Mouse (Mus musculus): ENCODE measurements around the gene Hist1h4f. TPM values are rescaled to one million over a fixed set of nuclear protein-coding genes. Genes with fewer than 3 reads are reported as not detected.

The Hist1h4f gene
- total and polyA plus RNA-seq, 2 experiments = 77.8 TPM; not detected in 1

- Histone ChIP-seq H3K27ac (replicated peaks; ENCODE audit: insufficient read depth, low read depth, low read length) (no peak overlapping the region), H3K4me1 (ENCODE audit: control insufficient read depth, insufficient read depth, low read length) (no peaks in the 10 kb centered on the region), H3K36me3 (ENCODE audit: control insufficient read depth, insufficient read depth, low read length) (no peaks in the 10 kb centered on the region), H3K27me3 (ENCODE audit: control insufficient read depth, insufficient read depth, low read length) (no peaks in the 10 kb centered on the region), H3K79me2 (ENCODE audit: control insufficient read depth, insufficient read depth, low read length) (no peaks in the 10 kb centered on the region), H3K4me3 (ENCODE audit: insufficient read depth, low read depth, low read length) (no peak overlapping the region), H3K9ac (ENCODE audit: low read depth, low read length) (no peak overlapping the region)
- 42% methylated on average over 5 of the region's 5 CpGs for WGBS
- DNase-seq (ENCODE audit: extremely low read depth, low read depth, low spot score) = no peak
- TF ChIP-seq CTCF (IDR thresholded peaks at IDR 0.05; ENCODE audit: low read depth, low read length) (no peak), POLR2A (IDR thresholded peaks at IDR 0.05; ENCODE audit: extremely low read depth, insufficient read depth, low read length) (no peak)
Measured at GRCm38 (mm10) chr13:23523976-23524375, 27.5 kb downstream of the Hist1h4f start.

- no peak overlapping the region for H3K27ac ChIP-seq (replicated peaks; ENCODE audit: insufficient read depth, low read depth, low read length)
- no peaks in the 10 kb centered on the region for H3K27me3 ChIP-seq (ENCODE audit: control insufficient read depth, insufficient read depth, low read length)
- no peaks in the 10 kb centered on the region for H3K4me1 ChIP-seq (ENCODE audit: control insufficient read depth, insufficient read depth, low read length)
- peak; percentile 78 for DNase-seq (ENCODE audit: extremely low read depth, low read depth, low spot score)
- H3K4me3 ChIP-seq (ENCODE audit: insufficient read depth, low read depth, low read length) = no peak overlapping the region
- H3K36me3 ChIP-seq (ENCODE audit: control insufficient read depth, insufficient read depth, low read length) = no peaks in the 10 kb centered on the region
- H3K79me2 ChIP-seq (ENCODE audit: control insufficient read depth, insufficient read depth, low read length) = no peaks in the 10 kb centered on the region
- TF ChIP-seq CTCF (IDR thresholded peaks at IDR 0.05; ENCODE audit: low read depth, low read length) = no peak
- TF ChIP-seq POLR2A (IDR thresholded peaks at IDR 0.05; ENCODE audit: extremely low read depth, insufficient read depth, low read length) = no peak
- H3K9ac ChIP-seq (ENCODE audit: low read depth, low read length) = no peak overlapping the region
- 2% methylated on average over 14 of the region's 14 CpGs for WGBS
Measured at GRCm38 (mm10) chr13:23521703-23522102, 29.7 kb downstream of the Hist1h4f start.

- peaks cover 2% of the 10 kb centered on the region; the same call in 1 of the 2 replicates for H3K4me1 ChIP-seq (ENCODE audit: control insufficient read depth, insufficient read depth, low read length)
- TF ChIP-seq POLR2A (IDR thresholded peaks at IDR 0.05; ENCODE audit: extremely low read depth, insufficient read depth, low read length) (no peak), CTCF (IDR thresholded peaks at IDR 0.05; ENCODE audit: low read depth, low read length) (no peak)
- DNase-seq (ENCODE audit: extremely low read depth, low read depth, low spot score) = peak; percentile 70
- H3K9ac ChIP-seq (ENCODE audit: low read depth, low read length) = no peak overlapping the region
- H3K27me3 ChIP-seq (ENCODE audit: control insufficient read depth, insufficient read depth, low read length) = no peaks in the 10 kb centered on the region
- peak overlapping the region; percentile 28; the same call in 1 of the 2 replicates for H3K4me3 ChIP-seq (ENCODE audit: insufficient read depth, low read depth, low read length)
- H3K36me3 ChIP-seq (ENCODE audit: control insufficient read depth, insufficient read depth, low read length) = no peaks in the 10 kb centered on the region
- no peak overlapping the region for H3K27ac ChIP-seq (replicated peaks; ENCODE audit: insufficient read depth, low read depth, low read length)
- H3K79me2 ChIP-seq (ENCODE audit: control insufficient read depth, insufficient read depth, low read length) = no peaks in the 10 kb centered on the region
- under 1% methylated on average over 10 of the region's 10 CpGs for WGBS
Measured at GRCm38 (mm10) chr13:23519416-23519815, 32.0 kb downstream of the Hist1h4f start.

- WGBS = 1% methylated on average over 6 of the region's 6 CpGs
- Histone ChIP-seq H3K4me3 (ENCODE audit: insufficient read depth, low read depth, low read length) (peak overlapping the region; percentile 24; the same call in 1 of the 2 replicates), H3K27ac (replicated peaks; ENCODE audit: insufficient read depth, low read depth, low read length) (no peak overlapping the region)
Measured at GRCm38 (mm10) chr13:23518885-23519284, 32.6 kb downstream of the Hist1h4f start.

GRCm38 (mm10) chr13:23518295-23518603 lies 33.2 kb downstream of the Hist1h4f start:
- Histone ChIP-seq H3K27me3 (ENCODE audit: control insufficient read depth, insufficient read depth, low read length) (no peaks in the 10 kb centered on the region), H3K79me2 (ENCODE audit: control insufficient read depth, insufficient read depth, low read length) (no peaks in the 10 kb centered on the region), H3K4me1 (ENCODE audit: control insufficient read depth, insufficient read depth, low read length) (peaks cover 2% of the 10 kb centered on the region; the same call in 1 of the 2 replicates), H3K4me3 (ENCODE audit: insufficient read depth, low read depth, low read length) (peak overlapping the region; percentile 47; the same call in 1 of the 2 replicates), H3K9ac (ENCODE audit: low read depth, low read length) (no peak overlapping the region), H3K36me3 (ENCODE audit: control insufficient read depth, insufficient read depth, low read length) (no peaks in the 10 kb centered on the region), H3K27ac (replicated peaks; ENCODE audit: insufficient read depth, low read depth, low read length) (no peak overlapping the region)
- under 1% methylated on average over 6 of the region's 6 CpGs for WGBS
- TF ChIP-seq POLR2A (IDR thresholded peaks at IDR 0.05; ENCODE audit: extremely low read depth, insufficient read depth, low read length) (no peak), CTCF (IDR thresholded peaks at IDR 0.05; ENCODE audit: low read depth, low read length) (no peak)
- DNase-seq (ENCODE audit: extremely low read depth, low read depth, low spot score) = no peak

More at GRCm38 (mm10) chr13:23518885-23519284, 32.6 kb downstream of the Hist1h4f start:
- H3K4me1 ChIP-seq (ENCODE audit: control insufficient read depth, insufficient read depth, low read length) = peaks cover 2% of the 10 kb centered on the region; the same call in 1 of the 2 replicates
- no peaks in the 10 kb centered on the region for H3K36me3 ChIP-seq (ENCODE audit: control insufficient read depth, insufficient read depth, low read length)
- no peak overlapping the region for H3K9ac ChIP-seq (ENCODE audit: low read depth, low read length)
- TF ChIP-seq POLR2A (IDR thresholded peaks at IDR 0.05; ENCODE audit: extremely low read depth, insufficient read depth, low read length) (no peak), CTCF (IDR thresholded peaks at IDR 0.05; ENCODE audit: low read depth, low read length) (no peak)
- no peaks in the 10 kb centered on the region for H3K27me3 ChIP-seq (ENCODE audit: control insufficient read depth, insufficient read depth, low read length)
- DNase-seq (ENCODE audit: extremely low read depth, low read depth, low spot score) = peak; percentile 77
- no peaks in the 10 kb centered on the region for H3K79me2 ChIP-seq (ENCODE audit: control insufficient read depth, insufficient read depth, low read length)

GRCm38 (mm10) chr13:23517603-23518294 lies 33.7 kb downstream of the Hist1h4f start:
- H3K27me3 ChIP-seq (ENCODE audit: control insufficient read depth, insufficient read depth, low read length) = no peaks in the 10 kb centered on the region
- peak overlapping the region; percentile 55 for H3K4me3 ChIP-seq (ENCODE audit: insufficient read depth, low read depth, low read length)
- no peak overlapping the region for H3K9ac ChIP-seq (ENCODE audit: low read depth, low read length)
- no peaks in the 10 kb centered on the region for H3K79me2 ChIP-seq (ENCODE audit: control insufficient read depth, insufficient read depth, low read length)
- under 1% methylated on average over 27 of the region's 27 CpGs for WGBS
- no peak overlapping the region for H3K27ac ChIP-seq (replicated peaks; ENCODE audit: insufficient read depth, low read depth, low read length)
- no peaks in the 10 kb centered on the region for H3K36me3 ChIP-seq (ENCODE audit: control insufficient read depth, insufficient read depth, low read length)
- TF ChIP-seq CTCF (IDR thresholded peaks at IDR 0.05; ENCODE audit: low read depth, low read length) = no peak
- no peak for TF ChIP-seq POLR2A (IDR thresholded peaks at IDR 0.05; ENCODE audit: extremely low read depth, insufficient read depth, low read length)
- H3K4me1 ChIP-seq (ENCODE audit: control insufficient read depth, insufficient read depth, low read length) = peaks cover 2% of the 10 kb centered on the region; the same call in 1 of the 2 replicates
- peak; percentile 84 for DNase-seq (ENCODE audit: extremely low read depth, low read depth, low spot score)

Data from liver, adult 2 months (tissue).